Mouse (Mus musculus) left cerebral cortex, postnatal 36 days (tissue): ENCODE results near the gene Map1lc3b. TPM values are rescaled to one million over a fixed set of nuclear protein-coding genes. Genes with fewer than 3 reads are reported as not detected.

Experiments used
- DNase-seq, 2 experiments: peaks; one replicate each; pipeline ENCODE4 v3.0.0; 2021 to 2022; ENCODE audit warnings: low spot score in 2 of 2, mixed read lengths in 1 of 2
- intact Hi-C: fragments of 180-260 bp; cut with DNase I; formaldehyde crosslinking; loops from one replicate; pipeline ENCODE4 v1.15.1; 2025
- total RNA-seq, 2 experiments: library from RNA; stranded (reverse); gene quantifications; 2 replicates each; pipeline ENCODE4 v1.2.3; 2021

Map1lc3b gene
- total RNA-seq, 2 experiments from 2014 or later, result 167 to 190 TPM

DNA sequence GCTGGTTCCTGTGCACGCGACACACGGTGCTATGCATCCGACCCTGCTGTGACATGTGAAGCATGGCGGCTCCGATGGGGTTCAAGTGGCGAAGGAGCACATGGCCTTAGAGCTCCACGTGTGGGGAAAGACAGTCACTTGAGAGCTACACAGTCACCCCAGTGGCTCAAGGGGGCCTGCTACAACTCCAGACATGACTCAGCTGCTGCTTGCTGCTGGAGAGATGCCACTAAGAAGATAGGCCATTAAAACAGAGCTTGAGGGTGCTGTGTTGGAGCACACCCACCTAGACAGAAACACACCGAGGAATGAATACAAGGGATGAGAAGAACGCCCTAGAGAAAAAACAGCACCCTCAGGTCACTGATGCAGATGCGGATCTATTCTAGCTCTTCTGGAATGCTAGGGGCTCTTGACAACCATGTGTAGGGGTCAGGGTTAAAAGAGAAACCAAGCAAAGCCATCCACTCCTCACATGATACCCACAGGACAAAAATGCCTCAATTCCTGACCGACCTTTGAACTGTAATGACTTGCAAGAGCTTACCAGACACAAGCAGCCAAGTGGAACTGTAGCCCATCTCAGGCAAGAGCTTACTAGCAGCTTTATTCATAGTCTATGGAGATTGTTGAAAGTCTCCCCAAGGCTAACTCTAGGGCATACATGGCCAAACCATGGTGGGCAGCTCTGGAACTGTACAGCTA, 57.5 kb downstream of the Map1lc3b start:
- no peak for DNase-seq
- intact Hi-C loops, result no loop called here

Other genes with a start within 250 kb of the Map1lc3b start
- not detected for gene 1700018B08Rik, start 46.0 kb upstream of the Map1lc3b start, total RNA-seq
- 100 to 1,000 TPM in 1 of 2 experiments, 10 to 100 TPM in 1; 98.8 to 116 TPM for gene Fbxo31, start 11.6 kb upstream of the Map1lc3b start, total RNA-seq
- 10 to 100 TPM; 61.3 to 75.3 TPM for gene Zcchc14, start 62.5 kb downstream of the Map1lc3b start, total RNA-seq
- gene Jph3, start 139.3 kb downstream of the Map1lc3b start, total RNA-seq, result 100 to 1,000 TPM; 280 to 293 TPM
- gene Klhdc4, start 239.2 kb downstream of the Map1lc3b start, total RNA-seq, result 10 to 100 TPM; 29.0 to 34.2 TPM